Mouse (Mus musculus) midbrain, embryonic 14.5 days (tissue): Measurements from ENCODE around the gene Dock6. TPM values are rescaled to one million over a fixed set of nuclear protein-coding genes. Genes with fewer than 3 reads are reported as not detected.
"Not testable (repeated sequence)": the region's sequence is repeated elsewhere in the genome, so short reads cannot be mapped to it uniquely, and the experiment has no call there.

Experiments used
- ATAC-seq: fragments of 200-750 bp; cut with Nextera tagmentation; 2 replicates; pipeline ENCODE4 v1.8.0; 2017; ENCODE audit warnings: moderate number of reproducible peaks, moderate library complexity; ENCODE audit not compliant: low FRiP score, low TSS enrichment
- DNase-seq: peaks from one replicate; pipeline ENCODE4 v3.0.0-alpha.2; 2015
- H3K27ac ChIP-seq: fragments of 300-500 bp; sonication (generic); replicated peaks from 2 replicates; pipeline ENCODE4 v1.5.1; 2014; ENCODE audit warnings: mild to moderate bottlenecking, low read depth, low read length, moderate library complexity
- H3K27me3 ChIP-seq: fragments of 300-500 bp; sonication (generic); 2 replicates; pipeline ENCODE4 v1.6.1; 2014; ENCODE audit warnings: low read length, control low read depth, mixed read lengths; ENCODE audit not compliant: control insufficient read depth, insufficient read depth
- H3K36me3 ChIP-seq: fragments of 300-500 bp; sonication (generic); 2 replicates; pipeline ENCODE4 v1.6.1; 2014; ENCODE audit warnings: low read length, control low read depth; ENCODE audit not compliant: control insufficient read depth, insufficient read depth
- H3K4me1 ChIP-seq: fragments of 300-500 bp; sonication (generic); 2 replicates; pipeline ENCODE4 v1.6.1; 2014; ENCODE audit warnings: mild to moderate bottlenecking, antibody characterized with exemption, low read length, control low read depth; ENCODE audit not compliant: control insufficient read depth, insufficient read depth
- H3K4me2 ChIP-seq: fragments of 300-500 bp; sonication (generic); 2 replicates; pipeline ENCODE4 v1.6.1; 2014; ENCODE audit warnings: mild to moderate bottlenecking, low read length, moderate library complexity
- H3K4me3 ChIP-seq: fragments of 300-500 bp; sonication (generic); replicated peaks from 2 replicates; pipeline ENCODE4 v1.5.1; 2014; ENCODE audit warnings: low read depth, low read length
- H3K9ac ChIP-seq: fragments of 300-500 bp; sonication (generic); replicated peaks from 2 replicates; pipeline ENCODE4 v1.6.1; 2014; ENCODE audit warnings: mild to moderate bottlenecking, low read length, moderate library complexity
- H3K9me3 ChIP-seq: fragments of 300-500 bp; sonication (generic); 2 replicates; pipeline ENCODE4 v1.6.1; 2016; ENCODE audit warnings: low read length, control low read depth, mixed read lengths; ENCODE audit not compliant: control insufficient read depth
- WGBS: fragments of 180-500 bp; shearing (Covaris S2); extraction: QIAGEN DNeasy Blood & Tissue Kit; methylation state at CpG from one replicate; pipeline ENCODE4 v1.1.7; 2014; 5-methylcytosine and 5-hydroxymethylcytosine counted together
- polyA plus RNA-seq: library from polyadenylated mRNA; unstranded; fragments of >200 nt; fragmentation: Nextera tagmentation; extraction: Ambion mirVana; gene quantifications from 2 replicates; pipeline ENCODE4 v1.2.1, GENCODE M21; 2014

Gene Dock6
- polyA plus RNA-seq: 7.2 and 12.7 TPM in 2 replicates

DNA sequence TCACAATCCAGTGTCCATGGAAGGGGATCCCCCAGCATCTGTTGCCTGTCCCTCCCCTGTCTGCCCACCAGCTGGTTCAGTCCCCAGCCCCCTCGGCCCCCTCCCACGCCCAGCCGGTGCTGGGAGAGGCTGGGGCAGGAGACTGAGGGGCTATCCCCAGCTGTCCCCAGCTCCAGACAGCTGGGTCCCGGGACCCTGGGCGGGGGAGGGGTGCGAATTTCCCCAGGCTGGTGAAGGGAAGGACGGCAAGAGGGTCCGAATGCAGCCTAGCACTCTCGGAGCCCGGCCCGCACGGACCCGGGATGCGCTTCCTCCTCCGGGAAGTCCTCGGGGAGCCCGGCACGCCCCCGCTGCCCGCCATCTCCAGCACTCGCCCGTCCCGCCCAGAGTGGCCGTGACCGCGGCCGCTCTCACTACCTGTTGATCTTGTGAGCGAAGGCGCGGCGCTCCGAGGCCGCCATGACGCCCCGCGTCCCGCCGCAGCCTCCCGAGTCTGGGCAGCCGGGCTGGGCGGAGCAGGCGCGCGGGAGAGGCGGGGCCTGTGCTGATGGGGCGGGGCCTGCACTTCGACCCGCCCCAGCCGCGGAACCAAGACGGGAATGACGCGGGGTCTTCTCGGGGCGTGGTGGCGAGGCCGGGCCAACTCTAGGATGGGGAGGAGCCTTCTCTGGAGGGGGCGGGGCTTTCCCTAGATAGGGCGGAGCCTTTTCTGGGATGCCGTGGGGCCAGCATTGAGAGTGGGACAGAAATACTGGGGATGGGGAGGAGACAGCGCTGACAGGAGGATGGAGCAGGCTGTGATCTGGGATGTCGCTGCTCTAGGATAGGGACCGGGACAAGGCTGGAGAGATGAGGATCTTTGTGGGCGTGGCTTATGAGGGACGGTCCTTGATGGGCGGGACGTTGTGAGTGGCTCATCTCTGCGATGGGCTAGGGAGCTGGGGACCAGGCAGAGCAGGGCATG, at the start of gene Dock6:
Gene Dock6 (minus strand): TSS at position 508 of the 964 bp plus-strand sequence.
- under 1% methylated on average over 67 of the region's 68 CpGs for WGBS

GRCm38 (mm10) chr9:21901223-21901820, 48.9 kb upstream of the Dock6 start:
- Histone ChIP-seq H3K9me3 (no peaks in the 10 kb centered on the region), H3K4me1 (0 out of 2 replicates have a peak, but pooled peaks cover 4% of the 10 kb centered on the region), H3K27me3 (peaks cover 3% of the 10 kb centered on the region; the same call in 1 of the 2 replicates), H3K9ac (no peak overlapping the region; the same call in 1 of the 2 replicates), H3K36me3 (no peaks in the 10 kb centered on the region), H3K27ac (0 out of 2 replicates have a peak overlapping the region, but pooled peaks have one; percentile 60), H3K4me2 (peak overlapping the region; percentile 61), H3K4me3 (peak overlapping the region; percentile 41)
- DNase-seq (peak; percentile 93), ATAC-seq (peak; percentile 88)
- 13% methylated on average over 10 of the region's 10 CpGs for WGBS

More for the DNA sequence above, at the start of gene Dock6:
- 0 out of 2 replicates have a peak, but pooled peaks cover 5% of the 10 kb centered on the region for H3K4me1 ChIP-seq
- H3K27me3 ChIP-seq: no peaks in the 10 kb centered on the region
- peak; percentile 82 for DNase-seq
- peak within 1 kb of the TSS; percentile 45; the same call in 1 of the 2 replicates for H3K9ac ChIP-seq
- no peaks in the 10 kb centered on the region for H3K36me3 ChIP-seq
- no peaks in the 10 kb centered on the region for H3K9me3 ChIP-seq
- H3K27ac ChIP-seq: no peak within 1 kb of the TSS
- H3K4me2 ChIP-seq: peak within 1 kb of the TSS; percentile 63
- peak within 1 kb of the TSS; percentile 42 for H3K4me3 ChIP-seq
- ATAC-seq: peak; percentile 87

DNA sequence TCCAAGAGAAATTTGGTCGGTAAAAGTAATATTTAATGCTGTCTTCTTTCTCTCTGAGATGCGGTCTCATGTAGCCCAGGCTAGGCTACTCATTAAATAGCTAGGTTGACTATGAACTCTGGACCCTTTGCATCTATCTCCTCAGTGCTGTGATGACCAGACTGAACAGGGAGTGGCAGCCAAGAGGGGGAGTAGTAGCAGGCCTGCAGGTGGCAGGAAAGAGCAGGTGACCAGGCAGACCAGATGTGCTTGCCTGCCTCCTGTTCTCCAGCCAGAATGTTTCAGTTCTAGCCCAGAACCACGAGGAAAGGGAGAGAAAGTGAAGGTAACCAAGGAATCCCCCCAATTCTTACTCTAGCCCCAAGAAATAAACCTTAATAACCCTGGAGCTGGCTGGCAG, 36.8 kb upstream of the Dock6 start:
- Histone ChIP-seq H3K27ac (no peak overlapping the region), H3K9me3 (no peaks in the 10 kb centered on the region), H3K9ac (no peak overlapping the region), H3K4me1 (no peaks in the 10 kb centered on the region), H3K27me3 (no peaks in the 10 kb centered on the region; the same call in 1 of the 2 replicates), H3K36me3 (no peaks in the 10 kb centered on the region), H3K4me3 (no peak overlapping the region), H3K4me2 (no peak overlapping the region)
- whole genome bisulfite sequencing: 60% methylated on average over 3 of the region's 3 CpGs
- no peak for ATAC-seq
- no peak for DNase-seq

DNA sequence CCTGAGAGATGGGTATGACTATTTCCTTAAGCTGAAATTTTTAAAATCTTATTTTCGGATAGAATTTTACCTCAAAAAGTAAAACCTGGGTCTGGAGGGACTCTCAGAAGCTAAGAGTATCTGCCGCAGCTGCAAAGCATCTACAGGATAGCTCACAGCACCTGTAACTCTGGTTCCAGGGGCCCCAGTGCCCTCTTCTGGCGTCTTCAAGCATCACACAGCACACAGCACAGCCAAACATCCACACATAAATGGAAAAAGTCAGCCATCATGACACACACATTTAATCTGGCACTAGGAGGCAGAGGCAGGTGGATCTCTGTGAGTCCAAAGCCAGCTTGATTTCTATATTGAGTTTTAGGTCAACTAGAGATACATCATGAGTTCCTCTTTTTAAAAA, 24.2 kb upstream of the Dock6 start:
- Histone ChIP-seq H3K27ac (no peak overlapping the region), H3K4me3 (no peak overlapping the region), H3K9ac (no peak overlapping the region), H3K9me3 (no peaks in the 10 kb centered on the region), H3K27me3 (no peaks in the 10 kb centered on the region), H3K4me1 (no peaks in the 10 kb centered on the region), H3K36me3 (no peaks in the 10 kb centered on the region), H3K4me2 (no peak overlapping the region)
- ATAC-seq: no peak
- DNase-seq: no peak
- WGBS: 63% methylated on average over 3 of the region's 3 CpGs

- 65% methylated on average over 4 of the region's 4 CpGs for WGBS
These were observed 19.8 kb upstream of the Dock6 start for GRCm38 (mm10) chr9:21872204-21872603.

DNA sequence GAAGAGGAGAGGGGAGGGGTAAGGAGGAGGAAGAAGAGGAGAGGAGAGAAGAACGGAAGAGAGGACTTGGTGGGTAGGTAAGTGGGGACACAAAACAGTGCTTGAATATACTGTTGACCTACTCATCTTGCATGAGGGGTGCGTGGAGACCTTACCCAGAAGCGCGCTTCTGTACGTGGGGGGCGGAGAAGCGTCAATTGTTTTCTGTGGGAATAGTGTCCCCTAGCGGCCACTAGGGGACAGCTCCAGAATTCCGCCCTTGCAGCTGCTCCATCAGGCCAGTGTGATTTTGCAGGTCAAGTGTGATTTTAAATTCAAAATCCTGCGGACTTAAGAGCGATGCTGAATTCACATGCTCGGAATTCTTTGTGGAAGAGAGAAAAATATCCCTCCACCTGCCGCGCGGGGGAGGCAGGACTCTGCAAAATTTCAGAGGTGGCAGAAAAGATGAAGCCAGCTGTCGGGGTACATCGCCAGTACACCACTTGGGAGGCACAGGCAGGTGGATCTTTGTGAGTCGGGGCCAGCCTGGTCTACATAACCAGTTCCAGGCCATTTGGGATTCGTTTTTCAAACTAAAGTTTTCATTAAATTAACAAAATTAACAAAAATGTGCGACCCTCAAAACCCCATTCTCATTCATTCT, 18.6 kb upstream of the Dock6 start:
- no peak overlapping the region for H3K27ac ChIP-seq
- no peaks in the 10 kb centered on the region for H3K4me1 ChIP-seq
- ATAC-seq (no peak), DNase-seq (peak; percentile 75)
- no peaks in the 10 kb centered on the region for H3K36me3 ChIP-seq
- H3K9ac ChIP-seq: no peak overlapping the region
- no peak overlapping the region for H3K4me3 ChIP-seq
- H3K9me3 ChIP-seq: no peaks in the 10 kb centered on the region
- H3K27me3 ChIP-seq: no peaks in the 10 kb centered on the region
- peak overlapping the region; percentile 38 for H3K4me2 ChIP-seq
- WGBS: 15% methylated on average over 20 of the region's 20 CpGs

More at GRCm38 (mm10) chr9:21872204-21872603, 19.8 kb upstream of the Dock6 start:
- Histone ChIP-seq H3K4me3 (no peak overlapping the region), H3K4me1 (no peaks in the 10 kb centered on the region), H3K9me3 (no peaks in the 10 kb centered on the region), H3K4me2 (no peak overlapping the region), H3K9ac (no peak overlapping the region), H3K36me3 (no peaks in the 10 kb centered on the region), H3K27me3 (no peaks in the 10 kb centered on the region), H3K27ac (no peak overlapping the region)
- DNase-seq (no peak), ATAC-seq (no peak)

DNA sequence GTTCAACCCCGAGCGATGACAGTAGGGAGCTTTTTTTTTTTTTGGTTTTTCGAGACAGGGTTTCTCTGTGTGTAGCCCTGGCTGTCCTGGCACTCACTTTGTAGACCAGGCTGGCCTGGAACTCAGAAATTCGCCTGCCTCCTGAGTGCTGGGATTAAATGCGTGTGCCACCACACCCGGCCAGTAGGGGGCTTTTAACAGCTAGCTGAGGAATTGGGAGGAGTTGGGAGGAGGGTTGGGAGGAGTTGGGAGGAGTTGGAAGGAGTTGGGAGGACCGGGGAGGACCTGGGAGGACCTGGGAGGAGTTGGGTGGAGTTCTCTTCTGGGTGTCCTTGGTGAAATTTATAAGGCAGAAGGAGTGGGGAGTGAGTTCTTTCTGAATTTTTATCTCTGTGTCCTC, 16.9 kb upstream of the Dock6 start:
- not testable (repeated sequence) for H3K27ac ChIP-seq, H3K4me3 ChIP-seq, H3K4me1 ChIP-seq, H3K9me3 ChIP-seq, ATAC-seq, H3K27me3 ChIP-seq, DNase-seq, H3K36me3 ChIP-seq, H3K9ac ChIP-seq, H3K4me2 ChIP-seq
- 57% methylated on average over 7 of the region's 7 CpGs for WGBS

- Histone ChIP-seq H3K4me1 (no peaks in the 10 kb centered on the region), H3K4me3 (no peak overlapping the region), H3K27me3 (no peaks in the 10 kb centered on the region), H3K4me2 (no peak overlapping the region), H3K9ac (no peak overlapping the region), H3K9me3 (no peaks in the 10 kb centered on the region), H3K27ac (no peak overlapping the region), H3K36me3 (no peaks in the 10 kb centered on the region)
- 83% methylated on average over 3 of the region's 3 CpGs for WGBS
- no peak for DNase-seq
- ATAC-seq: no peak
These were observed 15.3 kb upstream of the Dock6 start for GRCm38 (mm10) chr9:21867726-21868125.
